ENCODE assay signal across 8 mouse cellular contexts in genomic region chr11:107376272-107376671, GRCm38 (mm10).
DNase-seq lines count a peak whose midpoint lies in the region; ATAC-seq lines count a peak whose summit lies in the region.
"Had no signal": no experiment of that assay in that cellular context is flagged by ENCODE, and none has a peak within 500 bp of the region (broad histone marks: within the 10 kb centered on the region; RNA-seq: fewer than 3 reads in every experiment).

No protein-coding gene starts in this region.

- H3K9me3 ChIP-seq in stomach, embryonic 16.5 days (replicated peaks; ENCODE audit: control insufficient read depth, low read length), result no peaks in the 10 kb centered on the region

- ATAC-seq in stomach, embryonic 16.5 days (ENCODE audit: insufficient read depth, low FRiP score), result peak; percentile 76; the same call in 1 of the 2 replicates

- H3K4me3 ChIP-seq in stomach, embryonic 16.5 days (replicated peaks; ENCODE audit: low read length), result no peak overlapping the region

- H3K27me3 ChIP-seq in stomach, embryonic 16.5 days (ENCODE audit: control insufficient read depth, insufficient read depth, low read length), result no peaks in the 10 kb centered on the region

- H3K4me1 ChIP-seq in stomach, embryonic 16.5 days (ENCODE audit: control insufficient read depth, insufficient read depth, low read length), result no peaks in the 10 kb centered on the region

- no peaks in the 10 kb centered on the region for H3K36me3 ChIP-seq in stomach, embryonic 16.5 days (ENCODE audit: control insufficient read depth, insufficient read depth, low read length)

- peak overlapping the region; percentile 26; the same call in 1 of the 2 replicates for H3K4me2 ChIP-seq in stomach, embryonic 16.5 days (ENCODE audit: low read depth, low read length)

- peak overlapping the region; percentile 51 for H3K27ac ChIP-seq in stomach, embryonic 16.5 days (ENCODE audit: low read length)
- H3K27ac ChIP-seq: macrophage had no signal

- peak; percentile 24 for DNase-seq in right cerebral cortex, adult 18-20 months
- DNase-seq in right cerebral cortex, postnatal 25 days, result no peak
- peak; percentile 29 for DNase-seq in embryo, embryonic 11.5 days (ENCODE audit: low read depth, low spot score)
- DNase-seq in heart, postnatal 36 days, result peak; percentile 63 to 67
- peak; percentile 59 to 77 for DNase-seq in lung, adult 18-20 months
- DNase-seq in frontal cortex, postnatal 10 days (ENCODE audit: low spot score in 2 of 2), result no peak

- no peak overlapping the region for H3K9ac ChIP-seq in stomach, embryonic 16.5 days (ENCODE audit: low read length)

- 23% methylated on average over 12 of the region's 12 CpGs for WGBS in stomach, embryonic 16.5 days

- intact Hi-C loops in heart, postnatal 36 days (cut with DNase I), result loop anchor here (5.0 kb wide), 1 partner anchor 34 kb away; no protein-coding TSS in a partner anchor

Comparison
In these comparisons a context has a peak if more than half of its experiments do, and no peak if none do; other contexts are left out.
1. DNase-seq: peak in right cerebral cortex, adult 18-20 months (single experiment), embryo, embryonic 11.5 days (single experiment), heart, postnatal 36 days (2 of 2) and lung, adult 18-20 months (2 of 2); none in right cerebral cortex, postnatal 25 days (single experiment) and frontal cortex, postnatal 10 days (0 of 2).